Mouse (Mus musculus) CH12.LX (cell line): ENCODE measurements at regions not wholly inside any gene's neighbourhood (a gene's known extent, or its start where the extent isn't known, plus 50 kb on each side); places are given as distances from the start of the nearest gene placed in this dataset.

Experiments
- DNase-seq: peaks from one replicate; pipeline ENCODE4 v3.0.0-alpha.2; 2013; ENCODE audit errors: extremely low read depth
- H3K27ac ChIP-seq: 2 replicates; pipeline ENCODE4 v1.5.1; 2012; ENCODE audit warnings: low read depth, mild to moderate bottlenecking, control low read depth, moderate library complexity; ENCODE audit not compliant: insufficient read depth
- H3K27me3 ChIP-seq: replicated peaks from 2 replicates; pipeline ENCODE3; 2012; ENCODE audit warnings: inconsistent platforms
- H3K36me3 ChIP-seq, 2 experiments: replicated peaks in 1 of 2; 2 replicates each; pipeline versions ENCODE3 to v1.6.1; 2012; ENCODE audit warnings: inconsistent platforms in 1 of 2, low read length in 1 of 2, mild to moderate bottlenecking in 1 of 2, mixed read lengths in 1 of 2, moderate library complexity in 1 of 2; ENCODE audit not compliant: control insufficient read depth in 1 of 2, insufficient read depth in 1 of 2
- H3K4me1 ChIP-seq, 2 experiments: 2 replicates each; pipeline ENCODE4 v1.6.1; 2012; ENCODE audit warnings: inconsistent platforms in 1 of 2, moderate library complexity in 1 of 2; ENCODE audit not compliant: insufficient read depth in 2 of 2, control insufficient read depth in 1 of 2
- H3K4me2 ChIP-seq: 2 replicates; pipeline ENCODE4 v1.6.1; 2012; ENCODE audit warnings: low read depth, mild to moderate bottlenecking, control low read depth; ENCODE audit not compliant: poor library complexity, insufficient read depth, severe bottlenecking
- H3K4me3 ChIP-seq, 3 experiments: fragments of 150-350 bp in 1 of 3; sonication (generic) in 1 of 3; replicated peaks in 1 of 3; 2 replicates each; pipeline versions ENCODE3 to v1.5.1; 2011 to 2012; ENCODE audit warnings: low read depth in 2 of 3, low read length in 2 of 3, mild to moderate bottlenecking in 2 of 3, moderate library complexity in 2 of 3, control low read depth in 1 of 3, improper control_type of control experiment in 1 of 3, inconsistent platforms in 1 of 3, mixed read lengths in 1 of 3; ENCODE audit not compliant: poor library complexity in 1 of 3
- H3K79me2 ChIP-seq: replicated peaks from 2 replicates; pipeline ENCODE4 v1.6.1; 2012; ENCODE audit warnings: mild to moderate bottlenecking, moderate library complexity; ENCODE audit not compliant: control insufficient read depth, poor library complexity, insufficient read depth, severe bottlenecking; ENCODE audit errors: extremely low read depth
- H3K9ac ChIP-seq: 2 replicates; pipeline ENCODE4 v1.6.1; 2012; ENCODE audit warnings: low read depth, mild to moderate bottlenecking, control low read depth, moderate library complexity; ENCODE audit not compliant: insufficient read depth
- H3K9me3 ChIP-seq: replicated peaks from 2 replicates; pipeline ENCODE3; 2012; ENCODE audit warnings: low read length, inconsistent platforms, mixed read lengths
- BHLHE40 ChIP-seq: IDR thresholded peaks from 2 replicates; pipeline ENCODE4 v1.6.1; 2011; ENCODE audit warnings: mild to moderate bottlenecking, low read depth, low read length, improper control_type of control experiment
- CHD1 ChIP-seq: IDR thresholded peaks from 2 replicates; pipeline ENCODE4 v1.6.1; 2012; ENCODE audit warnings: low read depth, low read length, improper control_type of control experiment, inconsistent platforms
- E2F4 ChIP-seq: IDR thresholded peaks from 2 replicates; pipeline ENCODE4 v1.6.1; 2011; ENCODE audit warnings: low read depth, low read length, improper control_type of control experiment; ENCODE audit not compliant: insufficient replicate concordance
- ELF1 ChIP-seq: IDR thresholded peaks from 2 replicates; pipeline ENCODE4 v1.6.1; 2014; ENCODE audit warnings: low read depth, mild to moderate bottlenecking, inconsistent platforms, low read length, improper control_type of control experiment
- EP300 ChIP-seq: IDR thresholded peaks from 2 replicates; pipeline ENCODE4 v1.6.1; 2011; ENCODE audit warnings: low read length, improper control_type of control experiment
- GABPA ChIP-seq: IDR thresholded peaks from 2 replicates; pipeline ENCODE4 v1.6.1; 2012; ENCODE audit warnings: low read depth, low read length, improper control_type of control experiment, inconsistent platforms; ENCODE audit not compliant: insufficient replicate concordance
- JUN ChIP-seq: IDR thresholded peaks from 2 replicates; pipeline ENCODE4 v1.6.1; 2011; ENCODE audit warnings: low read depth, mild to moderate bottlenecking, low read length, improper control_type of control experiment, moderate library complexity; ENCODE audit not compliant: insufficient read depth
- JUND ChIP-seq: conservative IDR thresholded peaks from 2 replicates; pipeline ENCODE4 v1.6.1; 2011; ENCODE audit warnings: low read depth, low read length, improper control_type of control experiment
- MAFK ChIP-seq: IDR thresholded peaks from 2 replicates; pipeline ENCODE4 v1.6.1; 2011; ENCODE audit warnings: low read length, improper control_type of control experiment; ENCODE audit not compliant: insufficient replicate concordance
- MAX ChIP-seq: IDR thresholded peaks from 2 replicates; pipeline ENCODE4 v1.6.1; 2011; ENCODE audit warnings: low read length, improper control_type of control experiment
- MYC ChIP-seq: IDR thresholded peaks from 2 replicates; pipeline ENCODE4 v1.6.1; 2011; ENCODE audit warnings: low read depth, mild to moderate bottlenecking, improper control_type of control experiment, low read length
- NELFE ChIP-seq: IDR thresholded peaks from 2 replicates; pipeline ENCODE4 v1.6.1; 2011; ENCODE audit warnings: low read depth, low read length, improper control_type of control experiment
- PAX5 ChIP-seq: IDR thresholded peaks from 2 replicates; pipeline ENCODE4 v1.6.1; 2012; ENCODE audit warnings: low read length, inconsistent platforms, mixed read lengths
- POLR2A ChIP-seq: IDR thresholded peaks from 2 replicates; pipeline ENCODE4 v1.6.1; 2011; ENCODE audit warnings: low read depth, mild to moderate bottlenecking, improper control_type of control experiment, low read length
- RAD21 ChIP-seq: IDR thresholded peaks from 2 replicates; pipeline ENCODE4 v1.6.1; 2011; ENCODE audit warnings: low read depth, mild to moderate bottlenecking, low read length, improper control_type of control experiment, moderate library complexity
- SMC3 ChIP-seq: IDR thresholded peaks from 2 replicates; pipeline ENCODE4 v1.6.1; 2011; ENCODE audit warnings: low read depth, low read length, improper control_type of control experiment
- TBP ChIP-seq: conservative IDR thresholded peaks from 2 replicates; pipeline ENCODE4 v1.6.1; 2011; ENCODE audit warnings: low read depth, low read length, improper control_type of control experiment
- UBTF ChIP-seq: IDR thresholded peaks from 2 replicates; pipeline ENCODE4 v1.6.1; 2012; ENCODE audit warnings: low read depth, mild to moderate bottlenecking, inconsistent platforms, low read length, improper control_type of control experiment, moderate library complexity
- USF1 ChIP-seq: IDR thresholded peaks from 2 replicates; pipeline ENCODE4 v1.6.1; 2014; ENCODE audit warnings: low read depth, mild to moderate bottlenecking, inconsistent platforms, low read length, improper control_type of control experiment
- ZC3H11A ChIP-seq: IDR thresholded peaks from 2 replicates; pipeline ENCODE4 v1.6.1; 2012; ENCODE audit warnings: low read depth, mild to moderate bottlenecking, inconsistent platforms, low read length, improper control_type of control experiment
- ZNF384 ChIP-seq: IDR thresholded peaks from 2 replicates; pipeline ENCODE4 v1.6.1; 2012; ENCODE audit warnings: low read depth, low read length, improper control_type of control experiment, inconsistent platforms
- dilution Hi-C: fragments of 300-500 bp; cut with MboI; formaldehyde crosslinking; loops from 2 replicates; pipeline ENCODE4 v1.14.3; 2020; ENCODE audit warnings: low sequenced_read_pairs; ENCODE audit not compliant: extremely low pct_unique_long_range_greater_than_20kb, extremely low pct_ligation_motif_present
- in situ Hi-C: fragments of 300-500 bp; cut with MboI; formaldehyde crosslinking; loops from 3 replicates; pipeline ENCODE4 v1.14.3; 2019; ENCODE audit warnings: low sequenced_read_pairs, low pct_ligation_motif_present, low pct_unique_long_range_greater_than_20kb, mixed read lengths

DNA sequence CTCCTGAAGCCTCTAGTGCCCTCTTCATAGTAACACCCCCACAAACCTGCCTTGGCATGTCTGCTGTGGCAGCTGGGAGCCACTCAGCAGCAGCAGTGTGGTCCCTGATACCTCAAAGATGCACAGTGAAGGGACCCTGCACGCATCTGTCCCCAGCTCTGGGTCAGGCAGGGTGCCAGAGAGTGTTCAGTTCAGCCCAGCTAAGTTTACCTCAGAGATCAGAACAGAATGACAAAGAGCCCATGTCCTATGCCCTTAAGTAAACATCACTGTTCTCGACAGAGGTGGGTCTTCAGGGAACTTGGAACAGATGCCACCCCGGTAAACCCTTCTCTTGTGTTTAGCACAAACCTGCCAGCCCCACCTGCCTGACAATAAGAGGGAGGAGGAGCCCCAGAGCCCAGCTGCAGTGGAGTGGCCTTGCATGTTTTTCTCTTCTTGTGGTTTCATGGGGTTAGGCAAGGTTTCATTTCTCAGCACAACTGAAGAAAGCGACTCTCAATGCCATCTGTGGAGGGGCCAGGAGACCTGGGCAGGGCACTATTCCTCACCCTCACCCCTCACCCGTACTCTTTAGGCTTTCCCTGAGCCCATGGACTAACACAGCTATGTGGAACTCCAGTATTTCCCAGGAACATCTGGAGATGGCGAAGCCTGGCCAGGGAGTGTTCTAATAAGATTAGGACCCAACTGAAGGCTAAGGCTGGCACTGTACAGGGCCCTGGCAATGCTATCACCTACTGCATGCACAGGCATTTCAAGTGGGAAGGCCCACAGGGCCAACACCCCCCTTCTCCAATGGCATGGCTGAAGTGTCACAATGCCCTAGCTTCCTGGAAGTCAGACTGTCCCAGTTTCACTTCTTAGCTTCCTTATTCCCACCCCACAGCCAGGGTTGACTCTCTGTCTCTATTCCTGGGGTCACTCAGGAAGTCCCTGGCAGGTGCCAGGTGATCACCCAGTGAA, 60.6 kb upstream of the Klf13 start (continued):
- TF ChIP-seq PAX5, result no peak
- no peak for TF ChIP-seq USF1
- no peak for TF ChIP-seq GABPA
- no peak for TF ChIP-seq MYC
- no peak for TF ChIP-seq E2F4
- no peak for TF ChIP-seq JUN
- TF ChIP-seq MAFK, result peak; percentile 66
- TF ChIP-seq MAX, result no peak
- peak; percentile 83 for TF ChIP-seq EP300
- TF ChIP-seq RAD21, result no peak; the same call in none of the 2 replicates
- TF ChIP-seq BHLHE40, result peak; percentile 56
- TF ChIP-seq JUND, result no peak
- no peak for TF ChIP-seq UBTF
- TF ChIP-seq ELF1, result no peak
- TF ChIP-seq CHD1, result no peak
- no peak for TF ChIP-seq TBP
- TF ChIP-seq NELFE, result no peak
- TF ChIP-seq SMC3, result peak; percentile 16

- no peak overlapping the region for H3K4me2 ChIP-seq
- no peaks in the 10 kb centered on the region for H3K27me3 ChIP-seq
- in situ Hi-C loops, result no loop called here
- no peaks in the 10 kb centered on the region for H3K9me3 ChIP-seq
- TF ChIP-seq POLR2A (no peak), ZC3H11A (no peak), EP300 (no peak), ZNF384 (no peak)
- TF ChIP-seq, all 38 proteins: peak for 0
- dilution Hi-C loops, result no loop called here
- no peak for DNase-seq
- H3K27ac ChIP-seq, result no peak overlapping the region
- no peak overlapping the region for H3K4me3 ChIP-seq
- H3K9ac ChIP-seq, result no peak overlapping the region
- peaks cover 26 to 42% of the 10 kb centered on the region in 2 experiments for H3K4me1 ChIP-seq
- H3K36me3 ChIP-seq, result no peaks in the 10 kb centered on the region
- no peaks in the 10 kb centered on the region for H3K79me2 ChIP-seq
These were observed 59.3 kb upstream of the Klf13 start for GRCm38 (mm10) chr7:63997997-63998396.
